Mouse (Mus musculus): Measurements from ENCODE around the gene Gtdc1. TPM values are rescaled to one million over a fixed set of nuclear protein-coding genes. Genes with fewer than 3 reads are reported as not detected.

The Gtdc1 gene
- total RNA-seq (2014; rRNA removed), result 9.3 and 14.3 TPM in 2 replicates
- 2.3 and 2.9 TPM in 2 replicates for polyA plus RNA-seq (2012; rRNA removed)

- peak within 1 kb of the TSS; percentile 93 for H3K9ac ChIP-seq (ENCODE audit: low read depth, low read length)
- no peaks in the 10 kb centered on the region for H3K27me3 ChIP-seq (ENCODE audit: control insufficient read depth, insufficient read depth, low read length)
- H3K4me3 ChIP-seq (ENCODE audit: insufficient read depth, low read depth, low read length), result peak within 1 kb of the TSS; percentile 83
- no peaks in the 10 kb centered on the region for H3K79me2 ChIP-seq (ENCODE audit: control insufficient read depth, insufficient read depth, low read length)
- peaks cover 14% of the 10 kb centered on the region; the same call in 1 of the 2 replicates for H3K4me1 ChIP-seq (ENCODE audit: control insufficient read depth, insufficient read depth, low read length)
- no peak for DNase-seq (ENCODE audit: extremely low read depth, low read depth, low spot score)
- TF ChIP-seq CTCF (IDR thresholded peaks at IDR 0.05; ENCODE audit: low read depth, low read length) (no peak), POLR2A (IDR thresholded peaks at IDR 0.05; ENCODE audit: extremely low read depth, insufficient read depth, low read length) (no peak)
- H3K27ac ChIP-seq (replicated peaks; ENCODE audit: insufficient read depth, low read depth, low read length), result peak within 1 kb of the TSS; percentile 100
- no peaks in the 10 kb centered on the region for H3K36me3 ChIP-seq (ENCODE audit: control insufficient read depth, insufficient read depth, low read length)
- WGBS, result under 1% methylated on average over 24 of the region's 27 CpGs
Measured at GRCm38 (mm10) chr2:44927482-44927811, at the start of gene Gtdc1. Gtdc1 (minus strand) TSS chr2:44927657.

DNA sequence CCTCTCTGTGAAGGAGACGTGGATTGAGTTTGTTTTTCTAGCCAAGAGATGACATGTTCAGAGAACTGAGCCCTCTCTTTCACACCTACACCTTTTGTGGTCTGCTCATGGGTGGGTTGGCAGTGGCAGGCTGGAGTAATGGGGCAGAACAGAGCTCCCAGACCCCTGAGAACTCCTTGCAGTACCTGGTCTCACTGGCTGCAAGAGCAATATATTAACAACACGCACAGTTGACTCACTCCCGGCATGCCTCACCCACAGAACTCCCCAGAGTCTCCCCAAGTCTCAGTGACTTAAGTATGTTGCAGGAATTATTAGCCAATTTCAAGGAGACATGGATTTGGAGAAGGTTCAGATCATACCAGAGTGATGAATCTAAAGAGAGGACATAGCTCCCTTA lies 49.6 kb upstream of the Gtdc1 start:
- no peak overlapping the region for H3K27ac ChIP-seq (replicated peaks; ENCODE audit: insufficient read depth, low read depth, low read length)
- no peak for DNase-seq (ENCODE audit: extremely low read depth, low read depth, low spot score)
- TF ChIP-seq POLR2A (IDR thresholded peaks at IDR 0.05; ENCODE audit: extremely low read depth, insufficient read depth, low read length) (no peak), CTCF (IDR thresholded peaks at IDR 0.05; ENCODE audit: low read depth, low read length) (no peak)
- no peak overlapping the region for H3K9ac ChIP-seq (ENCODE audit: low read depth, low read length)
- no peak overlapping the region for H3K4me3 ChIP-seq (ENCODE audit: insufficient read depth, low read depth, low read length)
- H3K27me3 ChIP-seq (ENCODE audit: control insufficient read depth, insufficient read depth, low read length), result no peaks in the 10 kb centered on the region
- no peaks in the 10 kb centered on the region for H3K36me3 ChIP-seq (ENCODE audit: control insufficient read depth, insufficient read depth, low read length)
- H3K4me1 ChIP-seq (ENCODE audit: control insufficient read depth, insufficient read depth, low read length), result 0 out of 2 replicates have a peak, but pooled peaks cover 3% of the 10 kb centered on the region
- H3K79me2 ChIP-seq (ENCODE audit: control insufficient read depth, insufficient read depth, low read length), result no peaks in the 10 kb centered on the region
- WGBS, result 93% methylated on average over 3 of the region's 3 CpGs

GRCm38 (mm10) chr2:44976484-44976883 lies 49.0 kb upstream of the Gtdc1 start:
- 79% methylated on average over 4 of the region's 4 CpGs for WGBS
- no peak overlapping the region for H3K27ac ChIP-seq (replicated peaks; ENCODE audit: insufficient read depth, low read depth, low read length)
- H3K79me2 ChIP-seq (ENCODE audit: control insufficient read depth, insufficient read depth, low read length), result no peaks in the 10 kb centered on the region
- no peak overlapping the region for H3K4me3 ChIP-seq (ENCODE audit: insufficient read depth, low read depth, low read length)
- no peak for TF ChIP-seq CTCF (IDR thresholded peaks at IDR 0.05; ENCODE audit: low read depth, low read length)
- TF ChIP-seq POLR2A (IDR thresholded peaks at IDR 0.05; ENCODE audit: extremely low read depth, insufficient read depth, low read length), result no peak
- H3K27me3 ChIP-seq (ENCODE audit: control insufficient read depth, insufficient read depth, low read length), result no peaks in the 10 kb centered on the region
- 0 out of 2 replicates have a peak, but pooled peaks cover 3% of the 10 kb centered on the region for H3K4me1 ChIP-seq (ENCODE audit: control insufficient read depth, insufficient read depth, low read length)
- DNase-seq (ENCODE audit: extremely low read depth, low read depth, low spot score), result no peak
- H3K9ac ChIP-seq (ENCODE audit: low read depth, low read length), result no peak overlapping the region
- no peaks in the 10 kb centered on the region for H3K36me3 ChIP-seq (ENCODE audit: control insufficient read depth, insufficient read depth, low read length)

DNA sequence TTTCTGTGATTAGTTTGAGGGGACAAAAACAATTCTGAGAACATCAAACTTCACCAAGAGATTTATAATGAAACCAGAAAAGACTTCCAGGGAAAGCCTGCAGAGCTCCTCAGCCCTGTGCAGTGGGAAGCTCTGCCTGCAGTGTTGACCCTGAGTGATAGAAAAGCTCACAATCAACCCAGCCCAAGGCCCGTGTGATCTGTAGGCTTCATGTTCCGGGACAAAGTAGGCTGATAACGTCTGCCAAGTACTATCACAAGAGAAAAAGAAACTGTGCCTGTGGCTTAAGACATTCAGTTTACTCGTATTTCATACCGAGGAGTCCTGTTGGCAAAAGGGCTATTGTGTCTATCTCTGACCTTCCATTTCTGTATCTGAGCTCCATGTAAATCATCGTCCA lies 46.4 kb upstream of the Gtdc1 start:
- Histone ChIP-seq H3K27me3 (ENCODE audit: control insufficient read depth, insufficient read depth, low read length) (no peaks in the 10 kb centered on the region), H3K9ac (ENCODE audit: low read depth, low read length) (no peak overlapping the region), H3K27ac (replicated peaks; ENCODE audit: insufficient read depth, low read depth, low read length) (no peak overlapping the region), H3K36me3 (ENCODE audit: control insufficient read depth, insufficient read depth, low read length) (no peaks in the 10 kb centered on the region), H3K79me2 (ENCODE audit: control insufficient read depth, insufficient read depth, low read length) (no peaks in the 10 kb centered on the region), H3K4me3 (ENCODE audit: insufficient read depth, low read depth, low read length) (no peak overlapping the region), H3K4me1 (ENCODE audit: control insufficient read depth, insufficient read depth, low read length) (peaks cover 3% of the 10 kb centered on the region; the same call in 1 of the 2 replicates)
- no peak for DNase-seq (ENCODE audit: extremely low read depth, low read depth, low spot score)
- no peak for TF ChIP-seq CTCF (IDR thresholded peaks at IDR 0.05; ENCODE audit: low read depth, low read length)
- TF ChIP-seq POLR2A (IDR thresholded peaks at IDR 0.05; ENCODE audit: extremely low read depth, insufficient read depth, low read length), result no peak
- WGBS, result 60% methylated on average over 6 of the region's 6 CpGs

- no peaks in the 10 kb centered on the region for H3K79me2 ChIP-seq (ENCODE audit: control insufficient read depth, insufficient read depth, low read length)
- no peak for DNase-seq (ENCODE audit: extremely low read depth, low read depth, low spot score)
- no peak overlapping the region for H3K27ac ChIP-seq (replicated peaks; ENCODE audit: insufficient read depth, low read depth, low read length)
- H3K27me3 ChIP-seq (ENCODE audit: control insufficient read depth, insufficient read depth, low read length), result no peaks in the 10 kb centered on the region
- peaks cover 2% of the 10 kb centered on the region; the same call in 1 of the 2 replicates for H3K4me1 ChIP-seq (ENCODE audit: control insufficient read depth, insufficient read depth, low read length)
- H3K9ac ChIP-seq (ENCODE audit: low read depth, low read length), result no peak overlapping the region
- H3K4me3 ChIP-seq (ENCODE audit: insufficient read depth, low read depth, low read length), result no peak overlapping the region
- H3K36me3 ChIP-seq (ENCODE audit: control insufficient read depth, insufficient read depth, low read length), result no peaks in the 10 kb centered on the region
- TF ChIP-seq CTCF (IDR thresholded peaks at IDR 0.05; ENCODE audit: low read depth, low read length) (no peak), POLR2A (IDR thresholded peaks at IDR 0.05; ENCODE audit: extremely low read depth, insufficient read depth, low read length) (no peak)
- 88% methylated on average over 6 of the region's 6 CpGs for WGBS
Measured at GRCm38 (mm10) chr2:44970087-44970646, 42.7 kb upstream of the Gtdc1 start.

GRCm38 (mm10) chr2:44969640-44970039 lies 42.2 kb upstream of the Gtdc1 start:
- no peak overlapping the region for H3K9ac ChIP-seq (ENCODE audit: low read depth, low read length)
- H3K27me3 ChIP-seq (ENCODE audit: control insufficient read depth, insufficient read depth, low read length), result no peaks in the 10 kb centered on the region
- H3K4me3 ChIP-seq (ENCODE audit: insufficient read depth, low read depth, low read length), result no peak overlapping the region
- H3K36me3 ChIP-seq (ENCODE audit: control insufficient read depth, insufficient read depth, low read length), result no peaks in the 10 kb centered on the region
- WGBS, result 100% methylated on average over 1 of the region's 1 CpGs
- peaks cover 2% of the 10 kb centered on the region; the same call in 1 of the 2 replicates for H3K4me1 ChIP-seq (ENCODE audit: control insufficient read depth, insufficient read depth, low read length)
- DNase-seq (ENCODE audit: extremely low read depth, low read depth, low spot score), result no peak
- H3K79me2 ChIP-seq (ENCODE audit: control insufficient read depth, insufficient read depth, low read length), result no peaks in the 10 kb centered on the region
- no peak overlapping the region for H3K27ac ChIP-seq (replicated peaks; ENCODE audit: insufficient read depth, low read depth, low read length)
- TF ChIP-seq CTCF (IDR thresholded peaks at IDR 0.05; ENCODE audit: low read depth, low read length) (no peak), POLR2A (IDR thresholded peaks at IDR 0.05; ENCODE audit: extremely low read depth, insufficient read depth, low read length) (no peak)
